Mouse (Mus musculus): Measurements from ENCODE around the gene Arhgap21. TPM values are rescaled to one million over a fixed set of nuclear protein-coding genes. Genes with fewer than 3 reads are reported as not detected.

Arhgap21 gene
- total and polyA plus RNA-seq, 3 experiments = 18.1 to 74.5 (median 65.2) TPM

DNA sequence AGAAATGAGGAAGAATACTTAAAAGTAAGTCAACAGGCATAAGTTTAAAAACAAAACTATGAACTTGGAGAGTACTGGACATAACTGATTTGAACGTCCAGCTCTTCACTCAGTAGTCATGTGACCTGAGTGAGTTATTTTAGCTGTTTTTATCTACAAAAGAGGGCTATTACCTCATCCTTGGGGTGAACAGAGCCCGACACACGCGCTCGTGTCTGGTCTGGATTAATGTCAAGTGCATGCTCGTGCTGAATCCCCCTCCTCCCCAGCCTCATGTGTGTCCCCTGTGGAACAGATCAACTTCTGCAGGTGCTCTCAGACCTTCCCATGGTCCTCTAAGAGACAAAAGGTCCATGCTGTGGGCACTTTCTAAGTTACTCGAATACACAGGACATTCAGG, 59.3 kb downstream of the Arhgap21 start:
- Histone ChIP-seq H3K4me3 (peak overlapping the region; percentile 15; the same call in 1 of the 2 replicates), H3K27ac (peak overlapping the region; percentile 86), H3K27me3 (ENCODE audit: control insufficient read depth, insufficient read depth, low read length) (no peaks in the 10 kb centered on the region), H3K36me3 (ENCODE audit: control insufficient read depth, insufficient read depth, low read length) (peaks cover 19% of the 10 kb centered on the region), H3K9ac (ENCODE audit: low read depth, low read length) (0 out of 2 replicates have a peak overlapping the region, but pooled peaks have one; percentile 44), H3K4me1 (ENCODE audit: control insufficient read depth, insufficient read depth, low read length) (peaks cover 10% of the 10 kb centered on the region), H3K79me2 (replicated peaks; ENCODE audit: control insufficient read depth, insufficient read depth, low read length) (peaks cover 1% of the 10 kb centered on the region; the same call in 1 of the 2 replicates)
- peak; percentile 52 to 58 for DNase-seq
- no peak for TF ChIP-seq POLR2A (IDR thresholded peaks at IDR 0.05; ENCODE audit: insufficient read depth, low read depth, low read length)
- TF ChIP-seq EP300 (IDR thresholded peaks at IDR 0.05; ENCODE audit: insufficient read depth, low read depth, low read length) = peak; percentile 87
- intact Hi-C loops (cut with DNase I) = no loop called here
- 25% methylated on average over 7 of the region's 7 CpGs for WGBS

GRCm38 (mm10) chr2:20907291-20907690, 61.4 kb downstream of the Arhgap21 start:
- Histone ChIP-seq H3K79me2 (replicated peaks; ENCODE audit: control insufficient read depth, insufficient read depth, low read length) (peaks cover 3% of the 10 kb centered on the region), H3K9ac (ENCODE audit: low read depth, low read length) (no peak overlapping the region), H3K4me3 (no peak overlapping the region), H3K36me3 (ENCODE audit: control insufficient read depth, insufficient read depth, low read length) (peaks cover 11% of the 10 kb centered on the region), H3K4me1 (ENCODE audit: control insufficient read depth, insufficient read depth, low read length) (peaks cover 12% of the 10 kb centered on the region), H3K27ac (peak overlapping the region; percentile 86), H3K27me3 (ENCODE audit: control insufficient read depth, insufficient read depth, low read length) (no peaks in the 10 kb centered on the region)
- no peak for TF ChIP-seq EP300 (IDR thresholded peaks at IDR 0.05; ENCODE audit: insufficient read depth, low read depth, low read length)
- TF ChIP-seq CTCF (IDR thresholded peaks at IDR 0.05) = no peak
- no peak for TF ChIP-seq POLR2A (IDR thresholded peaks at IDR 0.05; ENCODE audit: insufficient read depth, low read depth, low read length)
- WGBS = 75% methylated on average over 3 of the region's 3 CpGs
- no peak for DNase-seq
- intact Hi-C loops (cut with DNase I) = no loop called here

DNA sequence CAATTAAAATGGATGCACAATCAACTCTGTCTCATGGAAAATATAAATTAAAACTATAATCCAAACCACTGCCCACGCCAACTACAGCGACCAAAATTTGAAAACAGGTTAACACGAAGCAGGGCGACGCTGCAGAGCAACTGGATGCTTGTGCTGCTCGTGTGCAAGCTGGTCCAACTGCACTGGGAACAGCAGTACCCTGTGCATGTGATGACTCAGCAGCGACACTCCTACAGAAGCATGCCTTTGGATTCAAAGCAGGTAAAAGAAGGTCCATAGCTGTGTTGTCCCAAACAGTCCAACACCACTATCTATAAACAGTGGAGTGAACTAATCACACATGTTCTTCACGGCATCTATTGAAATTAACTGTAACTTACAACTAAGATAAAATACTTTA, 63.3 kb downstream of the Arhgap21 start:
- peaks cover 11% of the 10 kb centered on the region for H3K36me3 ChIP-seq (ENCODE audit: control insufficient read depth, insufficient read depth, low read length)
- no peak for DNase-seq
- H3K27ac ChIP-seq = no peak overlapping the region
- intact Hi-C loops (cut with DNase I) = no loop called here
- peaks cover 3% of the 10 kb centered on the region for H3K79me2 ChIP-seq (replicated peaks; ENCODE audit: control insufficient read depth, insufficient read depth, low read length)
- H3K9ac ChIP-seq (ENCODE audit: low read depth, low read length) = no peak overlapping the region
- 90% methylated on average over 8 of the region's 8 CpGs for WGBS
- no peaks in the 10 kb centered on the region for H3K27me3 ChIP-seq (ENCODE audit: control insufficient read depth, insufficient read depth, low read length)
- TF ChIP-seq EP300 (IDR thresholded peaks at IDR 0.05; ENCODE audit: insufficient read depth, low read depth, low read length) (no peak), POLR2A (IDR thresholded peaks at IDR 0.05; ENCODE audit: insufficient read depth, low read depth, low read length) (no peak), CTCF (IDR thresholded peaks at IDR 0.05) (no peak)
- no peak overlapping the region for H3K4me3 ChIP-seq
- H3K4me1 ChIP-seq (ENCODE audit: control insufficient read depth, insufficient read depth, low read length) = peaks cover 10% of the 10 kb centered on the region

GRCm38 (mm10) chr2:20902981-20903645, 65.6 kb downstream of the Arhgap21 start:
- no peak for DNase-seq
- no peak for TF ChIP-seq EP300 (IDR thresholded peaks at IDR 0.05; ENCODE audit: insufficient read depth, low read depth, low read length)
- no peak for TF ChIP-seq CTCF (IDR thresholded peaks at IDR 0.05)
- TF ChIP-seq POLR2A (IDR thresholded peaks at IDR 0.05; ENCODE audit: insufficient read depth, low read depth, low read length) = no peak
- intact Hi-C loops (cut with DNase I) = loop anchor here (5.0 kb wide), 1 partner anchor 34 kb away; no protein-coding TSS in a partner anchor
- peaks cover 3% of the 10 kb centered on the region for H3K36me3 ChIP-seq (ENCODE audit: control insufficient read depth, insufficient read depth, low read length)
- no peaks in the 10 kb centered on the region for H3K27me3 ChIP-seq (ENCODE audit: control insufficient read depth, insufficient read depth, low read length)
- H3K4me1 ChIP-seq (ENCODE audit: control insufficient read depth, insufficient read depth, low read length) = peaks cover 5% of the 10 kb centered on the region
- no peak overlapping the region for H3K27ac ChIP-seq
- WGBS = 72% methylated on average over 11 of the region's 11 CpGs
- no peak overlapping the region for H3K4me3 ChIP-seq
- no peak overlapping the region for H3K9ac ChIP-seq (ENCODE audit: low read depth, low read length)
- peaks cover 3% of the 10 kb centered on the region for H3K79me2 ChIP-seq (replicated peaks; ENCODE audit: control insufficient read depth, insufficient read depth, low read length)

- no peak for TF ChIP-seq CTCF (IDR thresholded peaks at IDR 0.05)
- TF ChIP-seq EP300 (IDR thresholded peaks at IDR 0.05; ENCODE audit: insufficient read depth, low read depth, low read length) = no peak
- no peak for TF ChIP-seq POLR2A (IDR thresholded peaks at IDR 0.05; ENCODE audit: insufficient read depth, low read depth, low read length)
- 94% methylated on average over 4 of the region's 4 CpGs for WGBS
- no peaks in the 10 kb centered on the region for H3K27me3 ChIP-seq (ENCODE audit: control insufficient read depth, insufficient read depth, low read length)
- no peak overlapping the region for H3K27ac ChIP-seq
- H3K79me2 ChIP-seq (replicated peaks; ENCODE audit: control insufficient read depth, insufficient read depth, low read length) = peaks cover 3% of the 10 kb centered on the region
- H3K9ac ChIP-seq (ENCODE audit: low read depth, low read length) = no peak overlapping the region
- no peak for DNase-seq
- intact Hi-C loops (cut with DNase I) = loop anchor here (5.0 kb wide), 1 partner anchor 35 kb away; no protein-coding TSS in a partner anchor
- H3K36me3 ChIP-seq (ENCODE audit: control insufficient read depth, insufficient read depth, low read length) = peaks cover 3% of the 10 kb centered on the region
- H3K4me1 ChIP-seq (ENCODE audit: control insufficient read depth, insufficient read depth, low read length) = peaks cover 4% of the 10 kb centered on the region
- H3K4me3 ChIP-seq = no peak overlapping the region
Observed at GRCm38 (mm10) chr2:20901916-20902315, 66.8 kb downstream of the Arhgap21 start.

- Histone ChIP-seq H3K36me3 (ENCODE audit: control insufficient read depth, insufficient read depth, low read length) (peaks cover 3% of the 10 kb centered on the region), H3K79me2 (replicated peaks; ENCODE audit: control insufficient read depth, insufficient read depth, low read length) (peaks cover 3% of the 10 kb centered on the region; the same call in 1 of the 2 replicates), H3K27ac (no peak overlapping the region; the same call in 1 of the 2 replicates), H3K4me3 (peak overlapping the region; percentile 23), H3K9ac (ENCODE audit: low read depth, low read length) (peak overlapping the region; percentile 52; the same call in 1 of the 2 replicates), H3K4me1 (ENCODE audit: control insufficient read depth, insufficient read depth, low read length) (peaks cover 4% of the 10 kb centered on the region), H3K27me3 (ENCODE audit: control insufficient read depth, insufficient read depth, low read length) (no peaks in the 10 kb centered on the region)
- WGBS = 9% methylated on average over 9 of the region's 9 CpGs
- no peak for TF ChIP-seq CTCF (IDR thresholded peaks at IDR 0.05)
- 0 out of 2 replicates have a peak, but pooled peaks have one; percentile 29 for TF ChIP-seq EP300 (IDR thresholded peaks at IDR 0.05; ENCODE audit: insufficient read depth, low read depth, low read length)
- TF ChIP-seq POLR2A (IDR thresholded peaks at IDR 0.05; ENCODE audit: insufficient read depth, low read depth, low read length) = no peak
- DNase-seq = peak in 1 of 2 experiments; percentile 30
- intact Hi-C loops (cut with DNase I) = loop anchor here (2.0 to 5.0 kb wide), 2 partner anchors 68 to 363 kb away; no protein-coding TSS in a partner anchor
Observed at GRCm38 (mm10) chr2:20899301-20899700, 69.4 kb downstream of the Arhgap21 start.
